Mouse (Mus musculus): ENCODE results near the gene Ccnt2.

Gene Ccnt2

DNA sequence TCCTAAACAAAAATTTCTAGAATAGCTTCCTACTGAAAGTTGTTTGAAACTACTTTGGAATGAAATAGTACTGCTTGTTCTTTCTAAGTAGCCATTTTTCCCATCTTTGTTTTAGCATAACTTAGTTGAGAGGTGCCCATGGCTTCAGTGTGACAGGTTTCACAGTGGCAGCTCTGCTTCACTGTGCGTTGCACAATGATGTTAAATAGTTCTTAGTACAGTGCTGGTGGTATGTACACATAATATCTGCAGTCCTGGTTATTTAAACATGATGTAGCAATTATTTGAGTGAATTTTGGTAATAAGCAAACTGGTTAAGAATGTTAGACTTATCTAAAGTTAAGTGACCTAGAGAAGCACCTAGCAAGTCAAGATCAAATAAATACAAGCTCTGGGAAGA lies 19.5 kb downstream of the Ccnt2 start:
- DNase-seq (ENCODE audit: low read depth, low spot score): no peak

DNA sequence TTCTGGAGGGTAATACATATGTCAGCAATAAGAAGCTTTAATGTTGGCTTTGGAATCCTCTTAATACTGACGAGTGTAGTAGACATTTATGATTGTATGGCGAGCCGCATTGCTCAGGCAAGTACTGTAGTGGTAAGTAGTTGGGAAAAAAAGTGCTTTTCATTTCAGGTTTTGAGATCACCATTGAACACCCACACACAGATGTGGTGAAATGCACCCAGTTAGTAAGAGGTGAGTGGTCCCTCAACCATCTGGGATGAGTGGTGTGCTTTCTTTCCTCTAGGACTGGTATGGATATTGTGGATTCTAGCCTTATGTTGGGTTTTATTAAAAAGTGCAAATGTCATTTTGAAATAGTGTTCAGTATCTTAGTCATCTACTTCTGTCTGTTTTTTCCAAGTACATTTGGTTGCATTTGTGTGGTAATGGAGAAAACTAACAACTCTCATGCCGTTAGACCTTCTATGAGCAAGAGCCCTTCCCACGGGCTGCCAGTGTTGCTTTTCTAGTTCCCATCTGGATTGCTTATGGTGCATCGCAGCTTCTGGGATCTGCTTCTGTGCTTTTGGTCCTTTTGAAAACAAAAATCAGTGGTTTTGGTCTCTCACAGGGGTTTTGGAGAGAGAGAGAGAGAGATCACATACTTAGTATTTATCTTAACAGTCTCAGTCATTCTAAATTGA lies 21.3 kb downstream of the Ccnt2 start:
- no peak for DNase-seq (ENCODE audit: low read depth, low spot score)

DNA sequence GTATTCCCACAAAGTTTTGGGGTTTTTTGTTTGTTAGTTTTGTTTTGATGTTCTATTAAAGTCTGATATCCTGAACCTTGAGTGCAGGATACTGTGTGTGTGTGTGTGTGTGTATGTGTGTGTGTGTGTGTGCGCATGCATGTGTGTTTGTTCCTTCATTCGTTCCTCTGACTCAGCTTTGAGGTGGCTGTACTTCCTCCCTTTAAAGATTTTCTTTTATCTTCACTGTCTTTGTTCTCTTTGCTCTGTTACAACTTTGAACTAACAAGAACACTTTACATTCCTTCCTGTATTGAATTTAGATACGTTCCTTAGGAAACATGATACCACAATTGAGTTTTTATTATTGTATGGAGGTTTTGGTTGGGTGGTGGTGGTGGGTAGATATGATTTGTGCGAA lies 22.4 kb downstream of the Ccnt2 start:
- DNase-seq (ENCODE audit: low read depth, low spot score): no peak

DNA sequence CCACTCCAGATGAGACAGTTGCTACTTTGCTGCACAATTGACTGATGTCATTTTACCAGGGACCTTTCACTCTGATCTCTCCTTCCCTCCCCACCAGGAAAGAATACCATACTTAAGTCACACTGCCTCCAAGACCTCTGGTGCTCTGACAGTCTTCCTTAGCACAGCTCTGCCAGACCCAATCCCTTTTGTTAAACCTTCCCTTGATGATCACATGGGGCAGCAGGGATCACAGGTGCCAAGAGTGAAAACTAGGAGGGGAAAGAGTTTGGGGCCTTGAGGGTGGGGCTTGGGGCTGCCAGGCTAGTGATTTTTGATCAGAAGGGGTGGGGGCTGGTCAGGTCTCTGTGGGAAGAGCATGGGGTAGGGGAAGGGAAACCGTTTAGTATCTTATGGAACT lies 22.8 kb downstream of the Ccnt2 start:
- DNase-seq (ENCODE audit: low read depth, low spot score): no peak

DNA sequence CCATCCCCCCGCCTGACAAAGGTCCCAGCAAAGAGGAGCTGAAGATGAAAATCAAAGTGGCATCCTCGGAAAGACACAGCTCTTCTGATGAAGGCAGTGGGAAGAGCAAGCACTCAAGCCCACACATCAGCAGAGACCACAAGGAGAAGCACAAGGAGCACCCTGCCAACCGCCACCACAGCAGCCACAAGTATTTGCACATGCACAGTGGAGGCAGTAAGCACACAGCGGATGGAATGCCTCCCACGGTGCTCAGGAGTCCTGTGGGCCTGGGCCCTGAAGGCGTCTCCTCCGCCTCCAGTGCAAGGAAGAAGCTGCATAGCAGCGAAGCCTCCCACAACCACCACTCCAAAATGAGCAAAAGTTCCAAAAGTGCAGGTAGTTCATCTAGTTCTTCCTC lies 29.0 kb downstream of the Ccnt2 start:
- no peak for DNase-seq (ENCODE audit: low read depth, low spot score)

DNA sequence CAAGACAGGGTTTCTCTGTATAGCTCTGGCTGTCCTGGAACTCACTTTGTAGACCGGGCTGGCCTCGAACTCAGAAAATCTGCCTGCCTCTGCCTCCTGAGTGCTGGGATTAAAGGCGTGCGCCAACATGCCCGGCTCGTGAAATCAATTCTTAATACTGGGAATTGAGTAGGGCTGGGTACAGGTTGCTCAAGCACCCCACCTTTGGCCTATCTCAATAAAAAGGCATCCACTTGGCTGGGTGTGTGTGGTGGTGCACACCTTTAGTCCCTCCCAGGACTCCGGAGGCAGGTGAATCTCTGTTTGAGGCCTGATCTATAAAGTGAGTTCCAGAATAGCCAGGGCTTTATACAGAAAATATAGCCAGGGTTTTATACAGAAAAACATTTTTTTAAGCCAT lies 34.7 kb downstream of the Ccnt2 start:
- no peak for DNase-seq (ENCODE audit: low read depth, low spot score)

DNA sequence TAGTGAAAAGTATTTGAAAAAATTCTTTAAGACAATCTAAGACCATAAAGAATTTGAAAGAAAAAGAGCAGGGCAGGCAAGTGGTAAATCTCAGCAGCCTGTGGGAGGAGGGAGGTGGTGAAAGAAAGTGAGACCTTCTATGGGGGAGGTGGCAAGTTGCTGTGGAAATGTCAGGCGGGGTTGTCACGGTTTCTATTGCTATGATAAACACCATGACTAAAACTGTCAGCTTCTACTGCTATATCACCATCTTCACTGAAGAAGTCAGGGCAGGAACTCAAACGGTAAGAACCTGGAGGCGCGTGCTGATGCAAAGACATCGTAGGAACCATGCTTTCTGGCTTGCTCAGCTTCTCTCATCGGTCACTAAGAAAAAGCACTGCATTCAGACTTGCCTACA lies 39.0 kb downstream of the Ccnt2 start:
- no peak for DNase-seq (ENCODE audit: low read depth, low spot score)

DNA sequence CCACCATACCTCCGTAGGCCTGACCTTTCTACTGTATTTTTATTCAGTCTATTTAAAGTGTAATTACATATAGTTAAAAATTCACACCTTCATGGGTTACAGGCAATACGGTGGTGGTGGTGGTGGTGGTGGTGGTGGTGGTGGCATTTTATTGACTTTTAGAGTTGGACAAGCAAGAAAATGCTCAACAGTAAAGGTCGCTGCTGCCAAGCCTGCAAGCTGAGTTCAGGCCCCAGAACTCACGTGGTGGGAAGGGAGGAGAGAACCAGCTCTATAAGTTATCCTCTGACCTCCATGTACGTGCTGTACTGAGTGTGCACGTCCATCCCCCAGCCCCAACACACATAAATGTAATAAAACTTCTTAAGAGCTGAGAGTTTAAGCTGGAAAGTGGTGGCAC lies 42.4 kb downstream of the Ccnt2 start:
- DNase-seq (ENCODE audit: low read depth, low spot score): no peak

DNA sequence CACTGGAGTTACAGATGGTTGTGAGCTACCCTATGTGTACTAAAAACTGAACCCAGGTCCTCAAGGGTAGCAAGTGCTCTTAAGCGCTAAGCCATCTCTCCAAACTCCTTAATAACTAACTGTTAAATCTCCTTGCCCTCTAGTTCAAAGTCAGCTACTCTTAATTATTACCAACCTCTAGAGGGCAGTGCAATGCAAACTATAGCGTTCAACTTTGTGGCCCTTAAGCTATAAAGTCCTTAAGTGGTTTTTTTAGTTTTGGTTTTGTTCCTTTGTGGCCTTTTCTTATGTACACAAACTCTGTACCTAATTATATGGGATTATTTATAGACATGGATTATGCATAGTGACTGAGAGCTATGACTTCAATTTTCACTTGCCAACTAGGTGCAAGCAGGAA lies 53.4 kb downstream of the Ccnt2 start:
- peak; percentile 38 for DNase-seq (ENCODE audit: low read depth, low spot score)

DNA sequence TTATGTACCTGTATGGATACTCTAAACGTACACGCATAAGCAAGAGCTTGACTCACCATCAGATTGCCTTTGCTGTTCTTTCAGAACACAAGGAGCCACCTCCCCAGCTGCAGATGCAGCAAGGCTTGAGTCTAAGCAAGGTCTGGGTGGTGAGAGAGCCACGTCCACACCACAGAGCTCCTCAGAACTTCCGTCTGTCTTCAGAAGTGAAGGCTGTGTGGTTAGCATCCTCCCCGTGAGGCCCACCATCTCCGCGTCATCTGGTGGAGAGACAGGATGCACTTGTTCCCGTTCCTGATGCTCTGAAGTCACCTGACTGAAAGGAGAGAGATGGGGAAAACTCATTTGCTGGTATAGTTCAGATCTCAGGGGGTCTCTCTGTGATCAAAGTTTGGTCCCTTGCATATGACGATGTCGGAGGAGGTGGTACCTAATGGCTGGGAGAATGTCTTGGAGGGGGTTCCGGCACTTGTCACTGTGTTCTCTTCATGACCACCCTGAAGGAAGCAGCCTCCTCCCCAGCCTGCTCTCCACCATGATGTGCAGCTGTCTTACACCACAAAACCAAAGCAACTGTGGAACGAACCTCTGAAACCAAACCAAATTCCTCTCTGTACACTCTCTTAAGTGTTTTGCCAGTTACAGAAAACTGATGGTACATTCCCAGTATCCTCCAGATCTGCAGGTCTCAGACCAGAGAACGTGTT lies 56.4 kb downstream of the Ccnt2 start:
- no peak for DNase-seq (ENCODE audit: low read depth, low spot score)

DNA sequence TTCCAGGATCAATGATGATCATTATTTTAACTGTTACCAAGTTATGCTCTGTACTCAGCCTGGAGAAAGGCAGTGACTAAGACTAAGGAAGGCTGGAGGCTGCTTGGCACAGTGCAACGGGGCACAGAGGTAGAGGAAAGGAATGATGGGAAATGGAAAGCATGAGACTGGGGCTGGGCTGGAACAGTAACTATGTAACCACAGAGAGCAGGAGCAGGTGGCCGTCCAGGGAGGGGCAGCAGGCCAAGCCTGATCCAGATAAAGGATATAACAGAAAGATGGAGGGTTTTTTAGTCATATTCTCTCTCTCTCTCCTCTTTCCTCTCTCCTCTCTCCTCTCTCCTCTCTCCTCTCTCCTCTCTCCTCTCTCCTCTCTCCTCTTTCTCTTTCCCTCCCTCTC lies 59.8 kb downstream of the Ccnt2 start:
- no peak for DNase-seq (ENCODE audit: low read depth, low spot score)

DNA sequence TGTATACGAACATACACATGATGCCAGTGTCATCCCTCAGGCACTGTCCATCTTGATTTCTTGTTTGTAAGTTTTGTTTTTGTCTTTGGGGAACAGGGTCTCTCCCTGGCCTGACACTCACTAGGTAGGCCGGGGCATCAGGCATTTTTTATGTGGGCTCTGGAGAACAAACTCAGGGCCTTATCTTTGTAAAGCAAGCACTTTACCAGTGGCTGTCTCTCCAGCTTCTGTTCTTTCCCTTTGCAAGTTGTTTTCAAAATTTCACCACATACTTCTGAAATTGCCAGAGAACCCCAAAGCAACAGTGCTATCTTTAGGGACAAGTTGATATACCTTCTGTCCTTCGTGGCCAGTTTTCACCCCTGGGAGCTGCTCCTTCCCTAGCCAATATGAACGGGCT lies 60.2 kb downstream of the Ccnt2 start:
- DNase-seq (ENCODE audit: low read depth, low spot score): no peak

DNA sequence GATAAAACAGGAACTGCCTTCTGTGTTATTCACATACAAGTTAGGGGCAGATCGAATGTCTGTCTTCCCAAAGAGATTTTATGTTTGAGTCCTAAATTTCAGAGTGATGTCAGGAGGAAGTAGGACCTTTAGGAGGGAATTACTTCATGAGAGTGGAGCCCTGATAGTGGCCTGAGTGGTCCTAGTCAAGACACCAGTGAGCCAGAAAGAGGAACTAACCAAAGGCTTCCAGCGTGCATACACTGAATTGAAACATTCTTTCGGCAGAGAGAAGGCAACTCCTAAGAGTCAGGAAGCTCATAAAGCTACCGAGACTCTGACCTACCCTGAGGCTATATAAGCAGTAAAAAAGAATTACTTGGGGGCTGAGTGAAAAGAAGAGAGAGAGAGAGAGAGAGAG lies 62.7 kb downstream of the Ccnt2 start:
- DNase-seq (ENCODE audit: low read depth, low spot score): no peak

DNA sequence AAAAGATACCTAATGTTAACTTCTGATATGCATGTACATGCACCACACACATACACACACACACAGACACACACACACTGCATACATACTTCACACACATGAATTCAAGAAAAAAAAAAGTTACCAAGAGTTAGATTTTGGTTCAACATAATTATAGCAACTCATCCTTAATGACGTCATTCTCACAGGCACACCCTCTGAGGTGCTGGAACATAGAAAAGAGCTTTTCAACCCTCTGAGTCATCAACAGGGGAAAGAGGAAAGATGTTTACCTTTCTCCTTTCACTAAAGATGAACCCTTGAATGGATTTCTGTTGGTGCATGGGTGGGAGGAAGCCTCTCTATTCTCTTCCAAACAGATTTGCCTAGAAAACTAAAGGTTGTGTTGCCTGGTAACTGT lies 64.6 kb downstream of the Ccnt2 start:
- no peak for DNase-seq (ENCODE audit: low read depth, low spot score)

DNA sequence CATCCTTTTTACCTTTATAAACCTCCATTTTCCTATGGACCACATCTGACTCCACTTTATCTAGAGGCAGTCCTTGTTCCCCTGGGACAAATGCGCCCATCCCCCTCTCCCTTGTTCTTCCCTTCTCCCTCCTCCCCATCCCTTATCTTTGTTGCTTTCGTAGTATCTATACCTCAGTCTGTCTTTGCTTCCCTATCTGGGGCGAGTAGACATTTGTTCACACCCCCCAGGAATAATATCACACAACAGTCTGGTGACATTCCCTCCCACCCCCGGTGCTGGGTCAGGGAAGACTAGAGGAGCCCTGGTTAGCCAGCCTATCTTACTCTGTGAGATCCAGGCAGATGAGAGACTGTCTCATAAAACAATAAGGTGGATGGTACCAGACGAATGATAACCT lies 71.5 kb downstream of the Ccnt2 start:
- no peak for DNase-seq (ENCODE audit: low read depth, low spot score)

DNA sequence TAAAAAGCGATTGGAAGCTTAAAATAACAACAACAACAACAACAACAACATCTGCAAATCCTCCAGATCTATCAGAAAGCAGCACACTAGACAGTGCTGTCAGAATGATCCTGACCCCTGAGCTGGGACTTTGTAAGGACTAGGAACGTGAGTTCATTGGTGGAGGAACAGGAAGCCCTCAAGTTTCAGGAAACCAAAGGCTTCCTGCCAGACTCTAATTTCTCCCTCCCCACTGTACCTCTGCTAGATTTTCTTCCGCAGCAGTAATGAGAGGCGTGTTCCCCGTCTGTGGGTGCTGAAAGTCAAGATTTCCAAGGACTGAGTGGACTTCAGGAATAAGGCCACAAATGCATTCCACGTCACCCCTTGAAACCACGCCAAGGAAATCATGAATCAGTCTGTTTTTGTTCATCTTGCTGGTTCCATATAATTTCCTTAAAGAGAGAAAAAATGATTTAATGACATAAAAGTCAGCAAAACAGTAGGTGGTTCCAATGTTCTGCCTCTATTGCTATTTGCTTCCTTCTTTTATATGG lies 76.2 kb downstream of the Ccnt2 start:
- DNase-seq (ENCODE audit: low read depth, low spot score): no peak

DNA sequence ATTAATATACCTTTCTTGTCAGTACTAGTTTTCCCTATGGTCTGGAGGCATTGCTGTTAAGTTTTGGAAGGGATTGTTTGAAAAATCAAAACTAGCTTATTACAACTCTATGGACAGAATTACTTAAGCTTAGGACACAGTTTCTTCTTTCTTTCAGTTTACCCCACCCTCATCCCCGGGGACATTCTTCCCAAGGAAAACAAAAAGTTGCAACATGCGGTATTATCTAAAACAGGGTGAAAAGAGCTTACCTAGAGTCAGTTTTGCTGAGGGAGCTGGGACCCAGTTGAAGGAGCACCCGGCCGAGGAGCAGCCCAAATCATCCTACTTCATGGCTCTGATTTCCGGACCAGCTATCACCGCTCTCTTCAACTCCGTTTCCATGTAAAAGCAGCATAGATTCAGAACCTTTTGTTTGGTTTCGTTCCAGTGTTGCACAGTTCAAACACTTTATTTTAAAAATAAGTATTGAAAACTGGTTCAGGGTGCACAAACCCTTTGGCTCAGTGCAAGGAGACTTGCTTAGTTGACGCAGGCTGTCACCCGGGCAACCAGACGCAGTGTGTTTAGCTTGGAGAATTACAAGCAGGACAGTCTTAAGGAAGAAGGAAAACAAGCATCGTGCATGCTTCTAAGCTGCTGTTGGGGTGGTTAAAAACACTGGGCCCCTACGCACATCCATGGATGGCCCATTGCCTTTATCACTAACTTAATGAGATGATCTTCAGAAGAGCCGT lies 80.7 kb downstream of the Ccnt2 start, which contains the start of gene Map3k19:
TSS of gene Map3k19 (minus strand) at position 546 of the 737 bp plus-strand sequence.
- no peak for DNase-seq (ENCODE audit: low read depth, low spot score)

All from retina, postnatal 7 days (tissue).